Mouse (Mus musculus): ENCODE data around the gene Pik3r3. TPM values are rescaled to one million over a fixed set of nuclear protein-coding genes. Genes with fewer than 3 reads are reported as not detected.
"Not testable (repeated sequence)": the region's sequence is repeated elsewhere in the genome, so short reads cannot be mapped to it uniquely, and the experiment has no call there.

The Pik3r3 gene
- polyA plus RNA-seq, 1 experiment from 2014 or later: 71.4 TPM

DNA sequence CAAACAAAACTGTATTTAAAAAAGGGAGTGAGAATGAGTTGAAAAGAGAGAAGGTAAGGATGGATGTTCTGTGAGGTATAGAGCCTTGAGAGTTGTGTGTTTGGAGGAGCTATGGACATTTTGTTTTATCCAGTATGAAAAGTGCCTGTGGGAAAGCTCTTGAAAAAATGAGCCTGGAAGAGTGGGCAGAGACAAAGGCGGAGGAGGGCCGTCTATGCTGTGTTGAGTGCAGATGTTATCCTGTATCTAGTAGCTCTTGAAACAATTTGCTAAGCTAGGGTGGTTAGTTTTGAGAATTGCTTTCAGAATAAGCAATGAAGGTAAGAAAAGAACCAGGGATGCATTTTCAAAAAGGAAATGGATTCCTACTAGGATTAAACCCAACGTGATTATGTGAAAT lies 22.0 kb downstream of the Pik3r3 start:
- H3K4me3 ChIP-seq (ENCODE audit: low read depth, low read length): no peak overlapping the region
- DNase-seq (ENCODE audit: low spot score) (no peak), ATAC-seq (replicated peaks; ENCODE audit: low FRiP score) (no peak)
- no peaks in the 10 kb centered on the region for H3K27me3 ChIP-seq (ENCODE audit: control insufficient read depth, insufficient read depth, low read length)
- 87% methylated on average over 3 of the region's 3 CpGs for WGBS
- H3K9ac ChIP-seq (ENCODE audit: low read length): no peak overlapping the region
- no peaks in the 10 kb centered on the region for H3K36me3 ChIP-seq (ENCODE audit: control insufficient read depth, insufficient read depth, low read length)
- H3K9me3 ChIP-seq (ENCODE audit: control insufficient read depth, low read length): no peaks in the 10 kb centered on the region
- H3K4me2 ChIP-seq (ENCODE audit: low read depth, low read length, severe bottlenecking): no peak overlapping the region
- no peaks in the 10 kb centered on the region for H3K4me1 ChIP-seq (replicated peaks; ENCODE audit: control insufficient read depth, insufficient read depth, low read length)
- H3K27ac ChIP-seq (ENCODE audit: low read depth, low read length): no peak overlapping the region

DNA sequence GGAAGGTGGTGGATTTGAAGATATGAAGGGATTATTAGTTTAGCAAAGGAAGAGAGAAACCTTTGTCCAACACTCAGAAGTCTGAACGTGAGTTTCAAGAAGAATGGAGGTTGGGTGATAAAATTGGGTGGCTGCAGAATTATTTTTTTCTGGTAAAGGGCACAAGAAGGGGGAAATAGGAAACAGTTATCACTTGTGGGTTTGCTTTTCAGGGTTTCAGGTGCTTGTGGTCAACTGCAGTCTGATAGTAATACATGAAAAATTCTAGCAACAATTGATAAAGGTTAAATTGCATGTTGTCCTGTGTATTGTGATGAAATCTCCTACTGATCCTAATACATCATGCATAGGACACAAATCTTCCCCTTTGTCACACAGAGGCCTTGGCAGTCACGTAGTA lies 22.8 kb downstream of the Pik3r3 start:
- H3K27me3 ChIP-seq (ENCODE audit: control insufficient read depth, insufficient read depth, low read length): no peaks in the 10 kb centered on the region
- DNase-seq (ENCODE audit: low spot score) (no peak), ATAC-seq (replicated peaks; ENCODE audit: low FRiP score) (no peak)
- no peak overlapping the region for H3K9ac ChIP-seq (ENCODE audit: low read length)
- 86% methylated on average over 2 of the region's 2 CpGs for WGBS
- no peaks in the 10 kb centered on the region for H3K36me3 ChIP-seq (ENCODE audit: control insufficient read depth, insufficient read depth, low read length)
- H3K27ac ChIP-seq (ENCODE audit: low read depth, low read length): no peak overlapping the region
- no peak overlapping the region for H3K4me2 ChIP-seq (ENCODE audit: low read depth, low read length, severe bottlenecking)
- no peak overlapping the region for H3K4me3 ChIP-seq (ENCODE audit: low read depth, low read length)
- H3K9me3 ChIP-seq (ENCODE audit: control insufficient read depth, low read length): no peaks in the 10 kb centered on the region
- H3K4me1 ChIP-seq (replicated peaks; ENCODE audit: control insufficient read depth, insufficient read depth, low read length): no peaks in the 10 kb centered on the region

DNA sequence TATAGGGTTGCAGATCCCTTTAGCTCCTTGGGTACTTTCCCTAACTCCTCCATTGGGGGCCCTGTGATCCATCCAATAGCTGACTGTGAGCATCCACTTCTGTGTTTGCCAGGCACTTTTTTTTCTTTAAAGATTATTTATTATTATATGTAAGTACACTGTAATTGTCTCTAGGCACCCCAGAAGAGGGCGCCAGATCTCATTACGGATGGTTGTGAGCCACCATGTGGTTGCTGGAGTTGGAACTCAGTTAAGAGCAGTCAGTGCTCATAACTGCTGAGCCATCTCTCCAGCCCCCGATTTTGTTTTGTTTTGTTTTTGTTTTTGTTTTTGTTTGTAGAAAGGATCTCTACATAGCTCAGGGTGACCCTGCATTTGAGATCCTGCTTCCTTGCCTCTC lies 24.5 kb downstream of the Pik3r3 start:
- H3K4me1 ChIP-seq (replicated peaks; ENCODE audit: control insufficient read depth, insufficient read depth, low read length); DNase-seq (ENCODE audit: low spot score); H3K9ac ChIP-seq (ENCODE audit: low read length); H3K27ac ChIP-seq (ENCODE audit: low read depth, low read length); H3K4me2 ChIP-seq (ENCODE audit: low read depth, low read length, severe bottlenecking); ATAC-seq (replicated peaks; ENCODE audit: low FRiP score); H3K9me3 ChIP-seq (ENCODE audit: control insufficient read depth, low read length); H3K4me3 ChIP-seq (ENCODE audit: low read depth, low read length); H3K36me3 ChIP-seq (ENCODE audit: control insufficient read depth, insufficient read depth, low read length); H3K27me3 ChIP-seq (ENCODE audit: control insufficient read depth, insufficient read depth, low read length): not testable (repeated sequence)
- WGBS: 38% methylated on average over 3 of the region's 3 CpGs

DNA sequence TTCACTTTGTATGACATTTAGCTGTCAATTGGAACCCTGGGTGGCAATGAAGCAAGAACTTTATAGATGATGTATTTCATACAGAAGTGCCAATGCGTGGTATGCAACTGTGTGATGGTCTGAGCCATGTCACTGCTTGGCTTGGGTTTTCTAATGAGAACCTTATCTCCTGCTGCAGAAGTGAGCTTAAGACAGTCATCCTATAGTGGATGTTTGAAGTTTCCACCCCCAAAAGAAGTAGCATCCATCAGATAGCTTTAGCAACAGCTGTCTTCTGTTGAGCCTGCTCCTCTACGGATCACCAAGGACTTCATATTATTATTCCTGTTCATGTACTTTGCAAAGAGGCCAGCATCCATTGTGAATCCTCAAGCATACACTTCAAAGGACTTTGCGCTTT lies 28.6 kb downstream of the Pik3r3 start:
- no peak overlapping the region for H3K27ac ChIP-seq (ENCODE audit: low read depth, low read length)
- WGBS: 95% methylated on average over 3 of the region's 3 CpGs
- H3K4me2 ChIP-seq (ENCODE audit: low read depth, low read length, severe bottlenecking): no peak overlapping the region
- H3K9ac ChIP-seq (ENCODE audit: low read length): no peak overlapping the region
- no peaks in the 10 kb centered on the region for H3K9me3 ChIP-seq (ENCODE audit: control insufficient read depth, low read length)
- no peaks in the 10 kb centered on the region for H3K4me1 ChIP-seq (replicated peaks; ENCODE audit: control insufficient read depth, insufficient read depth, low read length)
- no peaks in the 10 kb centered on the region for H3K36me3 ChIP-seq (ENCODE audit: control insufficient read depth, insufficient read depth, low read length)
- H3K4me3 ChIP-seq (ENCODE audit: low read depth, low read length): no peak overlapping the region
- ATAC-seq (replicated peaks; ENCODE audit: low FRiP score) (no peak), DNase-seq (ENCODE audit: low spot score) (no peak)
- no peaks in the 10 kb centered on the region for H3K27me3 ChIP-seq (ENCODE audit: control insufficient read depth, insufficient read depth, low read length)

DNA sequence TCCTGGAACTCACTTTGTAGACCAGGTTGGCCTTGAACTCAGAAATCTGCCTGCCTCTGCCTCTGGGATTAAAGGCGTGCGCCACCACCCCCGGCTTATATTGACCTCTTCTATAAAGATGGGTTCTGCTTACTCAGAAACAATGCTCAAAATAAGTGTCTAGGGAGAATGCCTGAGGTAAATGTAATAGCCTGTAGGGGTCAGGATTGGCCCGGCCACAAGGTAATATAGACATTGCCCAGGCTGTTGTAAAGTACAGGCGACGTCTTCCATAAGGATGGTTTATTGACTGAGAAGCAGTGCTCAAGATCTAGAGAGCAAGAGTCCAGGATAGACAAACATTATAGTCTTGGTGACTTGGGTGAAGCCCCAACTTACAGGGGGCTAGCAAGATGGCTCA lies 46.8 kb downstream of the Pik3r3 start:
- Histone ChIP-seq H3K9me3 (ENCODE audit: control insufficient read depth, low read length) (no peaks in the 10 kb centered on the region), H3K36me3 (ENCODE audit: control insufficient read depth, insufficient read depth, low read length) (peaks cover 7% of the 10 kb centered on the region), H3K27me3 (ENCODE audit: control insufficient read depth, insufficient read depth, low read length) (no peaks in the 10 kb centered on the region), H3K27ac (ENCODE audit: low read depth, low read length) (no peak overlapping the region), H3K4me1 (replicated peaks; ENCODE audit: control insufficient read depth, insufficient read depth, low read length) (no peaks in the 10 kb centered on the region), H3K4me3 (ENCODE audit: low read depth, low read length) (no peak overlapping the region), H3K9ac (ENCODE audit: low read length) (no peak overlapping the region), H3K4me2 (ENCODE audit: low read depth, low read length, severe bottlenecking) (no peak overlapping the region)
- no peak for DNase-seq (ENCODE audit: low spot score)
- no peak for ATAC-seq (replicated peaks; ENCODE audit: low FRiP score)
- WGBS: 96% methylated on average over 6 of the region's 6 CpGs

DNA sequence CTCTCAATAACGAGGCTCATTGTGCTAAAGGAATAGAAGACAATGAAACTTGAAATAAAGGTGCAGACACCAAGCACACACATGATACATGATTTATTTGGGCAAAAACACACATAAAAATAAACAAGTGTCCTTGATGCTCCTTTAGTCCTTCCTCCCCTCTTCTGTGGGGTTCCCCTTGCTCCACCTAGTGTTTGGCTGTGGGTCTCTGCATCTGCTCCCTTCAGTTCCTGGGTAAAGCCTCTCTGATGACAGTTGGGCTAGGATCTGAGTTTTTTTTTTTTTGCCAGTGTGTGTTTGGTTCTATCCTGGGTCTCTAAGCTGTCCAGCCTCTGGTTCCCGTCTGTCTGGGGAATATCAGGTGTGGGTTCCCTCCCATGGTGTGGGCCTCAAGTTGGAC lies 60.8 kb downstream of the Pik3r3 start:
- whole genome bisulfite sequencing: 82% methylated on average over 2 of the region's 2 CpGs
- H3K27me3 ChIP-seq (ENCODE audit: control insufficient read depth, insufficient read depth, low read length): no peaks in the 10 kb centered on the region
- no peak overlapping the region for H3K4me2 ChIP-seq (ENCODE audit: low read depth, low read length, severe bottlenecking)
- ATAC-seq (replicated peaks; ENCODE audit: low FRiP score) (no peak), DNase-seq (ENCODE audit: low spot score) (no peak)
- no peaks in the 10 kb centered on the region for H3K4me1 ChIP-seq (replicated peaks; ENCODE audit: control insufficient read depth, insufficient read depth, low read length)
- H3K9me3 ChIP-seq (ENCODE audit: control insufficient read depth, low read length): no peaks in the 10 kb centered on the region
- no peak overlapping the region for H3K9ac ChIP-seq (ENCODE audit: low read length)
- no peak overlapping the region for H3K27ac ChIP-seq (ENCODE audit: low read depth, low read length)
- no peak overlapping the region for H3K4me3 ChIP-seq (ENCODE audit: low read depth, low read length)
- H3K36me3 ChIP-seq (ENCODE audit: control insufficient read depth, insufficient read depth, low read length): peaks cover 5% of the 10 kb centered on the region; the same call in 1 of the 2 replicates

DNA sequence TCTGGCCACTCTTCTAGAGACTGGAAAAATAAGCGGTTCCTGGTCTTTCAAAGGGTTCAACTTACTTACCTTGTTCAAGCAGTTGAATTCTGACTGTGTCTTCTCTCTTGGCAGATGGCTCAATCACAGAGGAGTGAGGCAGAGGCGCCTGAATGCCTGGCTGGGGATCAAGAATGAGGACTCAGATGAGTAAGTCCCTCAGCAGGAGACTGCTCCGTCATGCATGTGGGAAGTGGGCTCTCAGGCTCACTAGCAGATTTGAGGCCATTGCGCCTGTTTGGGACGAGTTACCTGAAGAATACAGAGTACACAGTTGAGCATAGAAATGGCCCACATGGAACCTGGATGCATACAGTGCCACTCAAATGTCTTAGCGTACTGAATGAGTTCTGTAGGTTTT lies 70.1 kb downstream of the Pik3r3 start:
- H3K36me3 ChIP-seq (ENCODE audit: control insufficient read depth, insufficient read depth, low read length): peaks cover 15% of the 10 kb centered on the region; the same call in 1 of the 2 replicates
- ATAC-seq (replicated peaks; ENCODE audit: low FRiP score) (no peak), DNase-seq (ENCODE audit: low spot score) (no peak)
- no peak overlapping the region for H3K9ac ChIP-seq (ENCODE audit: low read length)
- no peaks in the 10 kb centered on the region for H3K4me1 ChIP-seq (replicated peaks; ENCODE audit: control insufficient read depth, insufficient read depth, low read length)
- no peaks in the 10 kb centered on the region for H3K9me3 ChIP-seq (ENCODE audit: control insufficient read depth, low read length)
- no peak overlapping the region for H3K4me3 ChIP-seq (ENCODE audit: low read depth, low read length)
- 92% methylated on average over 6 of the region's 6 CpGs for WGBS
- H3K27ac ChIP-seq (ENCODE audit: low read depth, low read length): no peak overlapping the region
- no peaks in the 10 kb centered on the region for H3K27me3 ChIP-seq (ENCODE audit: control insufficient read depth, insufficient read depth, low read length)
- no peak overlapping the region for H3K4me2 ChIP-seq (ENCODE audit: low read depth, low read length, severe bottlenecking)

DNA sequence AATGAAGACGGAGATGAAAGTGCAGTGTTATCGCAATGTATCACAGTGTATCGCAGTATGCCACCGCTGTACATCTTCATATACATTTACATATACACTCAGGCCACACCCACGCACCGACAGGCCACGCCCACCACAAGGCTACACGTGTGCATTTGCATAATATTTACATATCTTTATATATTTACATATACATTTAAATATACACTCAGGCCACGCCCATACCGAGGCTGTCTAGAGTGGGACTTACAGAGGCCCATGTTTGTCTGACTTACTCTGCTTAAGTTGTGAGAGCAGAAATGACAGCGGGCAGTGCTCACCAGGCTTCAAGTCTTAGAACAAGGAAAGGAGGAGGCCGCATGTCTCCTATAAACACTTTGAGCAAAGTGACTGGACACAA lies 71.9 kb downstream of the Pik3r3 start:
- Histone ChIP-seq H3K27me3 (ENCODE audit: control insufficient read depth, insufficient read depth, low read length) (no peaks in the 10 kb centered on the region), H3K4me2 (ENCODE audit: low read depth, low read length, severe bottlenecking) (no peak overlapping the region), H3K9me3 (ENCODE audit: control insufficient read depth, low read length) (no peaks in the 10 kb centered on the region), H3K36me3 (ENCODE audit: control insufficient read depth, insufficient read depth, low read length) (peaks cover 10% of the 10 kb centered on the region; the same call in 1 of the 2 replicates), H3K4me3 (ENCODE audit: low read depth, low read length) (no peak overlapping the region), H3K9ac (ENCODE audit: low read length) (no peak overlapping the region), H3K27ac (ENCODE audit: low read depth, low read length) (no peak overlapping the region), H3K4me1 (replicated peaks; ENCODE audit: control insufficient read depth, insufficient read depth, low read length) (no peaks in the 10 kb centered on the region)
- DNase-seq (ENCODE audit: low spot score): no peak
- ATAC-seq (replicated peaks; ENCODE audit: low FRiP score): no peak
- 84% methylated on average over 12 of the region's 12 CpGs for WGBS

DNA sequence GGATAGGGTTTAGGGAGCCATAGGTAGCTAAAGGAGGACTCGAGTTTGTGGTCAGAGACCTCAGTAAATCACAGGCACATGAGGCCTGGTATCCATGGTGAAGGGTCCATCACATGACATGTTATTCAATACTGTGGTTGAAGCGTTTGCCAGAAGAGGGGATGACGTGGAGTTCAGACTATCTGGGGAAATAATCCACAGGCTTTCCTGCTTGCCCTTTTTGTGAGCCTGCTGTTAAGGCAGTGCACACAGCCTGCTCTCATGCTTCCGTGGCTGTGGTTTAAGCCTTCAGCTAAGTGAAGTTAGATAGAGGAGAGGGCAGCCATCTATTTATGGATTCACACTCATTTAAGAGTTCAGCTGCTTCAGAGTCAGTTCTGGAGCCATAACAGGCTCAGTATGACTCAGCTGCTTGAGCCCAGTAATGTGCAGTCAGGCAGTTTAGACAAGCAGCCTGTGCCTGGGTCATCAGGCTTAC lies 79.5 kb downstream of the Pik3r3 start:
- no peak overlapping the region for H3K4me3 ChIP-seq (ENCODE audit: low read depth, low read length)
- H3K36me3 ChIP-seq (ENCODE audit: control insufficient read depth, insufficient read depth, low read length): no peaks in the 10 kb centered on the region; the same call in 1 of the 2 replicates
- ATAC-seq (replicated peaks; ENCODE audit: low FRiP score): no peak
- no peaks in the 10 kb centered on the region for H3K27me3 ChIP-seq (ENCODE audit: control insufficient read depth, insufficient read depth, low read length)
- H3K4me1 ChIP-seq (replicated peaks; ENCODE audit: control insufficient read depth, insufficient read depth, low read length): no peaks in the 10 kb centered on the region
- DNase-seq (ENCODE audit: low spot score): no peak
- H3K4me2 ChIP-seq (ENCODE audit: low read depth, low read length, severe bottlenecking): no peak overlapping the region
- no peak overlapping the region for H3K27ac ChIP-seq (ENCODE audit: low read depth, low read length)
- no peak overlapping the region for H3K9ac ChIP-seq (ENCODE audit: low read length)
- H3K9me3 ChIP-seq (ENCODE audit: control insufficient read depth, low read length): no peaks in the 10 kb centered on the region
- WGBS: 85% methylated on average over 4 of the region's 4 CpGs
